Comparison of ENCODE assay signal across 25 mouse cellular contexts in the genomic region with DNA sequence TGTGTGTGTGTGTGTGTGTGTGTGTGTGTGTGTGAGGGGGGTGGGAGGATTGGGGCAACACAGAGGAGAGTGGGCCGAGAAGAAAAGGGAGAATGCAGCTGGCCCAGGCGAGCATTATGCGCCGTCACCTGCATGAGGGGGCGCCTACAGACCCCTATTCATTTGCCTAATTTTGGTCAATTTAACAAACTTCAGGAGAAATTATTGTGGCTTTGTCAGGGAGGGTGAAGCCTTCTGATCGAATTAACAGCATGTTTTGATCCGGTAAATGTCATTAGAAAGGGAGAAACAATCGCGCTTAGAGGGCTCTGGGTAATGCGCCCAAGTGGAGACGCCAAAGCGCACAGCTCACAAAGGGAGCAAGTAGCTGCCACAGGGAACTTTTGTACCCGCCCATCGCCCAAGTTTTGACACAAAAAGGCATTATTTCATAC. TPM values are rescaled to one million over a fixed set of nuclear protein-coding genes. Genes with fewer than 3 reads are reported as not detected.
DNase-seq lines count a peak whose midpoint lies in the region; ATAC-seq and TF ChIP-seq lines count a peak whose summit lies in the region.
"Had no signal": no experiment of that assay in that cellular context is flagged by ENCODE, and none has a peak within 500 bp of the region (broad histone marks: within the 10 kb centered on the region; RNA-seq: fewer than 3 reads in every experiment).

No protein-coding gene starts in this region.

- H3K4me2 ChIP-seq in hindbrain, embryonic 11.5 days (replicated peaks; ENCODE audit: low read depth, low read length), result no peak overlapping the region
- no peak overlapping the region for H3K4me2 ChIP-seq in hindbrain, postnatal 0 days (ENCODE audit: low read depth, low read length)

- DNase-seq in hindbrain, embryonic 11.5 days (ENCODE audit: low spot score), result peak; percentile 44
- no peak for DNase-seq in hindbrain, postnatal 0 days (ENCODE audit: low spot score)
- DNase-seq in ZHBTc4 (ENCODE audit: low read depth, low spot score), result peak; percentile 42
- peak; percentile 64 for DNase-seq in forebrain, embryonic 10.5 days (ENCODE audit: extremely low spot score, low spot score)
- DNase-seq in limb, embryonic 10.5 days (ENCODE audit: low spot score), result no peak
- DNase-seq in left cerebral cortex, postnatal 10 days (ENCODE audit: extremely low spot score in 1 of 2, low spot score in 2 of 2), result no peak
- no peak for DNase-seq in heart, adult 8-10 months (ENCODE audit: low spot score)
- DNase-seq in frontal cortex, postnatal 14 days (ENCODE audit: low spot score in 2 of 2), result no peak
- DNase-seq: adrenal gland, adult 2 months; B cell, adult 2 months; cerebellum, adult 8-10 months; gastrocnemius, postnatal 25 days; heart, postnatal 4 days; kidney, postnatal 25 days; lung, postnatal 10 days; right cerebral cortex, postnatal 4 days; thymus, adult 18-20 months had no signal

- no peak overlapping the region for H3K9ac ChIP-seq in hindbrain, embryonic 11.5 days (ENCODE audit: low read depth, low read length)
- no peak overlapping the region for H3K9ac ChIP-seq in hindbrain, postnatal 0 days (replicated peaks; ENCODE audit: low read length)
- H3K9ac ChIP-seq: embryonic facial prominence, embryonic 13.5 days; heart, embryonic 12.5 days; limb, embryonic 12.5 days; liver, embryonic 14.5 days had no signal

- H3K4me3 ChIP-seq in hindbrain, embryonic 11.5 days (ENCODE audit: low read depth, low read length), result no peak overlapping the region
- H3K4me3 ChIP-seq in hindbrain, postnatal 0 days (ENCODE audit: low read length), result no peak overlapping the region
- peak overlapping the region; percentile 46 for H3K4me3 ChIP-seq in forebrain, embryonic 10.5 days
- peak overlapping the region; percentile 37; the same call in 1 of the 2 replicates for H3K4me3 ChIP-seq in limb, embryonic 10.5 days

- H3K36me3 ChIP-seq in hindbrain, embryonic 11.5 days (ENCODE audit: control insufficient read depth, insufficient read depth, low read length), result no peaks in the 10 kb centered on the region
- no peaks in the 10 kb centered on the region for H3K36me3 ChIP-seq in hindbrain, postnatal 0 days (ENCODE audit: insufficient read depth, low read length)
- no peaks in the 10 kb centered on the region for H3K36me3 ChIP-seq in forebrain, embryonic 10.5 days (replicated peaks)
- no peaks in the 10 kb centered on the region for H3K36me3 ChIP-seq in limb, embryonic 10.5 days
- H3K36me3 ChIP-seq: embryonic facial prominence, embryonic 13.5 days; heart, embryonic 12.5 days; limb, embryonic 12.5 days had no signal

- WGBS in hindbrain, embryonic 11.5 days, result under 1% methylated on average over 14 of the region's 14 CpGs
- WGBS in hindbrain, postnatal 0 days, result under 1% methylated on average over 13 of the region's 14 CpGs
- WGBS in forebrain, embryonic 10.5 days, result under 1% methylated on average over 14 of the region's 14 CpGs
- 2% methylated on average over 14 of the region's 14 CpGs for WGBS in limb, embryonic 10.5 days

- intact Hi-C loops in left cerebral cortex, postnatal 10 days (cut with DNase I), result no loop called here

- no peaks in the 10 kb centered on the region for H3K9me3 ChIP-seq in hindbrain, embryonic 11.5 days (ENCODE audit: control insufficient read depth, low read length)
- no peaks in the 10 kb centered on the region for H3K9me3 ChIP-seq in hindbrain, postnatal 0 days (ENCODE audit: low read length)
- H3K9me3 ChIP-seq in forebrain, embryonic 10.5 days, result no peaks in the 10 kb centered on the region
- H3K9me3 ChIP-seq in limb, embryonic 10.5 days (replicated peaks), result no peaks in the 10 kb centered on the region
- H3K9me3 ChIP-seq: embryonic facial prominence, embryonic 13.5 days; heart, embryonic 12.5 days; limb, embryonic 12.5 days had no signal

- no peak for TF ChIP-seq CTCF in hindbrain, postnatal 0 days (IDR thresholded peaks at IDR 0.05; ENCODE audit: low read depth)

- no peak for ATAC-seq in hindbrain, embryonic 11.5 days (ENCODE audit: low FRiP score)
- ATAC-seq in hindbrain, postnatal 0 days, result no peak
- ATAC-seq: intestine, postnatal 0 days had no signal

- H3K27ac ChIP-seq in hindbrain, embryonic 11.5 days (ENCODE audit: low read depth, low read length), result no peak overlapping the region
- no peak overlapping the region for H3K27ac ChIP-seq in hindbrain, postnatal 0 days
- peak overlapping the region; percentile 65 for H3K27ac ChIP-seq in forebrain, embryonic 10.5 days
- no peak overlapping the region for H3K27ac ChIP-seq in limb, embryonic 10.5 days
- H3K27ac ChIP-seq: embryonic facial prominence, embryonic 13.5 days; limb, embryonic 12.5 days; liver, embryonic 14.5 days had no signal

- 0 out of 2 replicates have a peak, but pooled peaks cover 2% of the 10 kb centered on the region for H3K4me1 ChIP-seq in hindbrain, embryonic 11.5 days (replicated peaks; ENCODE audit: control insufficient read depth, insufficient read depth, low read length)
- H3K4me1 ChIP-seq in hindbrain, postnatal 0 days (ENCODE audit: insufficient read depth, low read length), result no peaks in the 10 kb centered on the region
- H3K4me1 ChIP-seq in forebrain, embryonic 10.5 days, result peaks cover 80% of the 10 kb centered on the region
- H3K4me1 ChIP-seq in limb, embryonic 10.5 days, result peaks cover 29% of the 10 kb centered on the region

- H3K27me3 ChIP-seq in hindbrain, embryonic 11.5 days (ENCODE audit: control insufficient read depth, insufficient read depth, low read length), result peaks cover 86% of the 10 kb centered on the region
- H3K27me3 ChIP-seq in hindbrain, postnatal 0 days (ENCODE audit: insufficient read depth, low read length), result peaks cover 73% of the 10 kb centered on the region
- peaks cover 100% of the 10 kb centered on the region for H3K27me3 ChIP-seq in forebrain, embryonic 10.5 days (ENCODE audit: poor library complexity, severe bottlenecking)
- peaks cover 95% of the 10 kb centered on the region for H3K27me3 ChIP-seq in limb, embryonic 10.5 days (ENCODE audit: low read depth, poor library complexity, severe bottlenecking)

RNA-seq across cellular contexts. Expression of a gene that starts 0.6 kb away (rescaled TPM):
- 0.60 and 1.1 TPM in 2 replicates for polyA plus RNA-seq in hindbrain, embryonic 11.5 days (2014; fragmentation: Nextera tagmentation; extraction: Ambion mirVana)
- 0.52 TPM in 1 of 2 replicates, not detected in the other for total RNA-seq in hindbrain, postnatal 0 days (2014; rRNA removed)
- 0.11 and 0.15 TPM in 2 replicates for polyA plus RNA-seq in hindbrain, postnatal 0 days (2015; fragmentation: Nextera tagmentation; extraction: Ambion mirVana)
- 1.8 and 2.7 TPM in 2 replicates for polyA plus RNA-seq in forebrain, embryonic 10.5 days (2016; fragmentation: Nextera tagmentation; extraction: Ambion mirVana)
- not detected in 2 replicates for polyA plus RNA-seq in limb, embryonic 10.5 days (2016; fragmentation: Nextera tagmentation; extraction: Ambion mirVana)
- total RNA-seq in left cerebral cortex, postnatal 10 days (2021), result not detected
- total RNA-seq in heart, adult 8-10 months (2022), result 1 to 10 TPM in 3 of 4 experiments, under 1 TPM in 1; 0.92 to 4.2 (median 3.3) TPM
- total RNA-seq: adrenal gland, adult 2 months; heart, postnatal 4 days; layer of hippocampus, postnatal 14 days; megakaryocyte-erythroid progenitor cell, adult 5-6 weeks had no signal
- polyA plus RNA-seq: embryonic facial prominence, embryonic 13.5 days; heart, embryonic 12.5 days; intestine, postnatal 0 days; limb, embryonic 12.5 days; liver, embryonic 14.5 days; urinary bladder, adult 2 months had no signal

Comparison
In these comparisons a context has a peak if more than half of its experiments do, and no peak if none do; other contexts are left out.
1. DNase-seq: peak in hindbrain, embryonic 11.5 days (single experiment), ZHBTc4 (single experiment) and forebrain, embryonic 10.5 days (single experiment); none in hindbrain, postnatal 0 days (single experiment), limb, embryonic 10.5 days (single experiment), left cerebral cortex, postnatal 10 days (0 of 2), heart, adult 8-10 months (single experiment) and frontal cortex, postnatal 14 days (0 of 2).
2. H3K4me3 ChIP-seq: peak in forebrain, embryonic 10.5 days (single experiment) and limb, embryonic 10.5 days (single experiment); none in hindbrain, embryonic 11.5 days (single experiment) and hindbrain, postnatal 0 days (single experiment).